Mouse (Mus musculus): Measurements from ENCODE around the gene Ly6c1.
"Not testable (repeated sequence)": the region's sequence is repeated elsewhere in the genome, so short reads cannot be mapped to it uniquely, and the experiment has no call there.

Ly6c1 gene

GRCm38 (mm10) chr15:75048642-75049261, at the start of gene Ly6c1:
Gene Ly6c1 (minus strand): TSS chr15:75048830.
- DNase-seq (ENCODE audit: low spot score in 2 of 2), result not testable (repeated sequence)

GRCm38 (mm10) chr15:75088041-75088440, 39.4 kb upstream of the Ly6c1 start:
- DNase-seq (ENCODE audit: low spot score in 2 of 2), result not testable (repeated sequence)

- no peak for DNase-seq (ENCODE audit: low spot score in 2 of 2)
Observed at GRCm38 (mm10) chr15:75069965-75070364, 21.3 kb upstream of the Ly6c1 start.

GRCm38 (mm10) chr15:75062030-75062574, 13.5 kb upstream of the Ly6c1 start:
- peak; percentile 58 to 83 for DNase-seq (ENCODE audit: low spot score in 2 of 2)

- peak; percentile 33 to 60 for DNase-seq (ENCODE audit: low spot score in 2 of 2)
Observed at GRCm38 (mm10) chr15:75060505-75060904, 11.9 kb upstream of the Ly6c1 start.

- no peak for DNase-seq (ENCODE audit: low spot score in 2 of 2)
Observed at GRCm38 (mm10) chr15:75055985-75056384, 7.4 kb upstream of the Ly6c1 start.

- not testable (repeated sequence) for DNase-seq (ENCODE audit: low spot score in 2 of 2)
Observed at GRCm38 (mm10) chr15:75055425-75055824, 6.8 kb upstream of the Ly6c1 start.

GRCm38 (mm10) chr15:75052414-75052813, 3.8 kb upstream of the Ly6c1 start:
- DNase-seq (ENCODE audit: low spot score in 2 of 2), result not testable (repeated sequence)

GRCm38 (mm10) chr15:75051141-75051540, 2.5 kb upstream of the Ly6c1 start:
- DNase-seq (ENCODE audit: low spot score in 2 of 2), result not testable (repeated sequence)

GRCm38 (mm10) chr15:75050593-75050992, 2.0 kb upstream of the Ly6c1 start:
- not testable (repeated sequence) for DNase-seq (ENCODE audit: low spot score in 2 of 2)

GRCm38 (mm10) chr15:75049811-75050210, 1.2 kb upstream of the Ly6c1 start:
- DNase-seq (ENCODE audit: low spot score in 2 of 2), result not testable (repeated sequence)

GRCm38 (mm10) chr15:75047970-75048320, 685 bp downstream of the Ly6c1 start:
- not testable (repeated sequence) for DNase-seq (ENCODE audit: low spot score in 2 of 2)

GRCm38 (mm10) chr15:75047313-75047969, 1.2 kb downstream of the Ly6c1 start:
- not testable (repeated sequence) for DNase-seq (ENCODE audit: low spot score in 2 of 2)

GRCm38 (mm10) chr15:75045501-75045900, 3.1 kb downstream of the Ly6c1 start:
- not testable (repeated sequence) for DNase-seq (ENCODE audit: low spot score in 2 of 2)

GRCm38 (mm10) chr15:75021020-75021759, 27.4 kb downstream of the Ly6c1 start:
- DNase-seq (ENCODE audit: low spot score in 2 of 2), result not testable (repeated sequence)

GRCm38 (mm10) chr15:75019446-75019845, 29.2 kb downstream of the Ly6c1 start:
- not testable (repeated sequence) for DNase-seq (ENCODE audit: low spot score in 2 of 2)

All from spleen, postnatal 10 days (tissue).